Mouse (Mus musculus) CH12.LX (cell line): Measurements from ENCODE around the gene Nrf1.

ENCODE experiments used
- CTCF ChIP-seq, 2 experiments: IDR thresholded peaks in 1 of 2; conservative IDR thresholded peaks in 1 of 2; 2 replicates each; pipeline ENCODE4 v1.5.1; 2011 to 2012; ENCODE audit warnings: low read depth in 2 of 2, low read length in 2 of 2, improper control_type of control experiment in 1 of 2, inconsistent platforms in 1 of 2, mild to moderate bottlenecking in 1 of 2, moderate library complexity in 1 of 2
- E2F4 ChIP-seq: IDR thresholded peaks from 2 replicates; pipeline ENCODE4 v1.6.1; 2011; ENCODE audit warnings: low read depth, low read length, improper control_type of control experiment; ENCODE audit not compliant: insufficient replicate concordance
- EP300 ChIP-seq: IDR thresholded peaks from 2 replicates; pipeline ENCODE4 v1.6.1; 2011; ENCODE audit warnings: low read length, improper control_type of control experiment
- POLR2A ChIP-seq: IDR thresholded peaks from 2 replicates; pipeline ENCODE4 v1.6.1; 2011; ENCODE audit warnings: low read depth, mild to moderate bottlenecking, improper control_type of control experiment, low read length
- RAD21 ChIP-seq: IDR thresholded peaks from 2 replicates; pipeline ENCODE4 v1.6.1; 2011; ENCODE audit warnings: low read depth, mild to moderate bottlenecking, low read length, improper control_type of control experiment, moderate library complexity
- TBP ChIP-seq: conservative IDR thresholded peaks from 2 replicates; pipeline ENCODE4 v1.6.1; 2011; ENCODE audit warnings: low read depth, low read length, improper control_type of control experiment
- TCF12 ChIP-seq: IDR thresholded peaks from 2 replicates; pipeline ENCODE4 v1.6.1; 2014; ENCODE audit warnings: low read depth, mild to moderate bottlenecking, inconsistent platforms, low read length, improper control_type of control experiment
- USF1 ChIP-seq: IDR thresholded peaks from 2 replicates; pipeline ENCODE4 v1.6.1; 2014; ENCODE audit warnings: low read depth, mild to moderate bottlenecking, inconsistent platforms, low read length, improper control_type of control experiment
- ZKSCAN1 ChIP-seq: IDR thresholded peaks from 2 replicates; pipeline ENCODE4 v1.6.1; 2012; ENCODE audit warnings: low read depth, inconsistent platforms, low read length, improper control_type of control experiment, borderline replicate concordance

- TF ChIP-seq TCF12 (no peak), CTCF (conservative IDR thresholded peaks at IDR 0.05 in 1 of 2, IDR thresholded peaks at IDR 0.05 in 1 of 2; ENCODE audit: low read depth in 2 of 2, low read length in 2 of 2) (no peak), POLR2A (no peak), EP300 (no peak), ZKSCAN1 (no peak), RAD21 (no peak), TBP (no peak), USF1 (no peak), E2F4 (no peak)
Observed at GRCm38 (mm10) chr6:30107456-30107855, 59.7 kb downstream of the Nrf1 start.
